Mouse (Mus musculus) embryonic facial prominence, embryonic 10.5 days (tissue): Measurements from ENCODE around the gene Olfr645. TPM values are rescaled to one million over a fixed set of nuclear protein-coding genes. Genes with fewer than 3 reads are reported as not detected.

ENCODE experiments used
- DNase-seq: peaks from one replicate; pipeline ENCODE4 v3.0.0-alpha.2; 2017; ENCODE audit warnings: low spot score
- H3K27ac ChIP-seq: fragments of 300-500 bp; sonication (generic); replicated peaks from 2 replicates; pipeline ENCODE4 v1.5.1; 2016; ENCODE audit warnings: mild to moderate bottlenecking
- H3K27me3 ChIP-seq: fragments of 300-500 bp; sonication (generic); replicated peaks from 2 replicates; pipeline ENCODE4 v1.6.1; 2016; ENCODE audit warnings: low read depth, mild to moderate bottlenecking; ENCODE audit not compliant: poor library complexity, severe bottlenecking
- H3K36me3 ChIP-seq: fragments of 300-500 bp; sonication (generic); replicated peaks from 2 replicates; pipeline ENCODE4 v1.6.1; 2016; ENCODE audit warnings: mild to moderate bottlenecking, moderate library complexity
- H3K4me1 ChIP-seq: fragments of 300-500 bp; sonication (generic); 2 replicates; pipeline ENCODE4 v1.6.1; 2016
- H3K4me3 ChIP-seq: fragments of 300-500 bp; sonication (generic); 2 replicates; pipeline ENCODE4 v1.5.1; 2016; ENCODE audit warnings: mild to moderate bottlenecking, moderate library complexity
- H3K9me3 ChIP-seq: fragments of 300-500 bp; sonication (generic); 2 replicates; pipeline ENCODE4 v1.6.1; 2016; ENCODE audit warnings: mild to moderate bottlenecking
- WGBS: fragments of 180-500 bp; shearing (Covaris S2); methylation state at CpG from one replicate; pipeline ENCODE4 v1.1.7; 2016; 5-methylcytosine and 5-hydroxymethylcytosine counted together
- polyA plus RNA-seq: library from polyadenylated mRNA; unstranded; fragments of >200 nt; fragmentation: Nextera tagmentation; extraction: Ambion mirVana; gene quantifications from 2 replicates; pipeline ENCODE4 v1.2.1, GENCODE M21; 2016

The Olfr645 gene
- polyA plus RNA-seq, result not detected in 2 replicates

DNA sequence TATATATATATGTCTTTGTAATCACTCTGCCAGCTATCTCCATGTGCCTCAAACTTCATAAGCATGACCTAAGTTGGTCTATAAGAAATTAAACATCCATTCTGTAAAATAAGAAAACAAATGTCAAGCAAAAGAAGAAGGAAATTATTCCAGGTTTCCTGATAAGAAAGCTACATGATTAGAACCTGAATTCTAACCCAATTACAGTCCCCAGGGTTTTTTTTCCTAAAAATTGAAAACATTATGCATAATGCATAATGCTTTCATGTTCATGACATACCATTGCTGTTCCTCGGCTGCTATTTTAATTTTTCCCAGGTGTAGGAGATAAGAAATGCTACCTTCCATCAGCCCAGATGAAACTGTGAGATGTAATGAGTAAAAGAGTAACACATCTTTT is at the start of gene Olfr645:
TSS of gene Olfr645 (minus strand) at position 101 of the 400 bp plus-strand sequence.
- no peak within 1 kb of the TSS for H3K4me3 ChIP-seq
- H3K27me3 ChIP-seq, result no peaks in the 10 kb centered on the region
- 74% methylated on average over 1 of the region's 1 CpGs for whole genome bisulfite sequencing
- no peak for DNase-seq
- no peaks in the 10 kb centered on the region for H3K36me3 ChIP-seq
- no peak within 1 kb of the TSS for H3K27ac ChIP-seq
- no peaks in the 10 kb centered on the region for H3K9me3 ChIP-seq
- no peaks in the 10 kb centered on the region for H3K4me1 ChIP-seq

- H3K36me3 ChIP-seq, result no peaks in the 10 kb centered on the region
- no peak within 1 kb of the TSS for H3K4me3 ChIP-seq
- no peak within 1 kb of the TSS for H3K27ac ChIP-seq
- WGBS, result 90% methylated on average over 5 of the region's 5 CpGs
- no peak for DNase-seq
- no peaks in the 10 kb centered on the region for H3K4me1 ChIP-seq
- H3K9me3 ChIP-seq, result 0 out of 2 replicates have a peak, but pooled peaks cover 10% of the 10 kb centered on the region
- no peaks in the 10 kb centered on the region for H3K27me3 ChIP-seq
Measured at GRCm38 (mm10) chr7:104129726-104130125, 44.5 kb upstream of the Olfr645 start, which contains the start of gene Ubqln5. Gene Ubqln5, minus strand, starts transcription at chr7:104129826.

DNA sequence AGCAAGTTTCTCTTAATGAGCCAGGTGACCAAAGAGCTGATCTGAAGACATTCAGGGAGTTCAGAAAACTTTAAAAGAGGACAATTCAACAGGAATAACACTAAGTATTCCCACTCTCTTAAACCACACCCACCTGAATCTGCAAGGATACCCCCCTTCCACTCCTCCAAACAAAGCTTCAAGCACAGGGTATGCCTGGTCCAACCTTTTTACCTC is 19.4 kb upstream of the Olfr645 start, which contains the start of gene Olfr646:
TSS of gene Olfr646 (plus strand) at position 117 of the 216 bp plus-strand sequence.
- DNase-seq, result no peak
- H3K27me3 ChIP-seq, result no peaks in the 10 kb centered on the region
- H3K4me1 ChIP-seq, result no peaks in the 10 kb centered on the region
- no peaks in the 10 kb centered on the region for H3K9me3 ChIP-seq
- no peak within 1 kb of the TSS for H3K4me3 ChIP-seq
- H3K27ac ChIP-seq, result no peak within 1 kb of the TSS
- H3K36me3 ChIP-seq, result no peaks in the 10 kb centered on the region

DNA sequence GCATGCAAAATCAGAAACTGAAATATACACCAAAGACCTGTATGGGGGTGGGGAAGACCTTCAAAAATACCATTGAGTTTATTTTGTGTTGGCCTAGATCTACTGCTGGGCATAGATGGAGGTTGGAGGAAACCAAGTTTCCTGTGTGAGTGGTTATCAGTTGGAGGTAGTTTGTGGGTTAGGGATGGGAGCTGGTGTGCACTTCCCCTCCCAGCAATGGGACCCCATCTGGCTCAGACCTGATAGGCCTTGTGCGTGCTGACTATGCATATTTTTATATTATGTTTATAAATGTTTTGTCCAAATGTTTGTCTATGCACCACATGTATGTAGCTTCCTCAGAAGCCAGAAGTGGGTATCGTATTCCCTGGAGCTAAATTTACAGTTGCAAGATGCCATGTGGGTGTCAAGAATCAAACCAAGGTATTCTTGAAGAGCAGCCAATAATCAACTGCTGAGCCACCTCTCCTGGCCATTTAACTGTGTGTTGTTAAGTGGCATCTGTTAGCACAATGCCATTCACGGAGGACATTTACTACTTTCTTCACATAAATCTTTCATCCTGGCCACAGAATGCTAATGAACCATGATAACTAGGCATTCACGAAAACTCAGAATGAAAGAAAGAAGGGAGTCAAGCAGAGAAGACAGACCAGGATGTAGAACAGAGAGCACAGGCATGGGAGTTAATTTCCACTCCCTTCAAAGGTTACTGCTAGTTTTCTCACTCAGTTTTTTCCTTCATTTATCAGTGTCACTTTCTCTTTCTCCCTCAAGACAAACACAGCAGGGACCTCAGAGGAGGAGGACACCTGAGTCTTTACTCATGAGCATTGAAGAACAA is 18.9 kb upstream of the Olfr645 start:
- Histone ChIP-seq H3K36me3 (no peaks in the 10 kb centered on the region), H3K27ac (no peak overlapping the region), H3K4me3 (no peak overlapping the region), H3K9me3 (no peaks in the 10 kb centered on the region), H3K4me1 (no peaks in the 10 kb centered on the region), H3K27me3 (no peaks in the 10 kb centered on the region)
- WGBS, result 81% methylated on average over 4 of the region's 4 CpGs
- DNase-seq, result no peak

GRCm38 (mm10) chr7:104071769-104072168 is 13.5 kb downstream of the Olfr645 start, which contains the start of gene Olfr644:
Gene Olfr644, minus strand, starts transcription at chr7:104071869.
- no peaks in the 10 kb centered on the region for H3K36me3 ChIP-seq
- WGBS, result 72% methylated on average over 2 of the region's 2 CpGs
- no peaks in the 10 kb centered on the region for H3K27me3 ChIP-seq
- no peaks in the 10 kb centered on the region for H3K4me1 ChIP-seq
- no peak within 1 kb of the TSS for H3K27ac ChIP-seq
- DNase-seq, result no peak
- H3K4me3 ChIP-seq, result no peak within 1 kb of the TSS
- no peaks in the 10 kb centered on the region for H3K9me3 ChIP-seq

- Histone ChIP-seq H3K4me1 (no peaks in the 10 kb centered on the region), H3K27ac (no peak within 1 kb of the TSS), H3K27me3 (no peaks in the 10 kb centered on the region), H3K4me3 (no peak within 1 kb of the TSS), H3K36me3 (no peaks in the 10 kb centered on the region), H3K9me3 (no peaks in the 10 kb centered on the region)
- no peak for DNase-seq
- 62% methylated on average over 2 of the region's 2 CpGs for WGBS
Measured at GRCm38 (mm10) chr7:104061345-104061744, 23.9 kb downstream of the Olfr645 start, which contains the start of gene 4930516K23Rik. Gene 4930516K23Rik, minus strand, starts transcription at chr7:104061445.

- Histone ChIP-seq H3K27me3 (no peaks in the 10 kb centered on the region), H3K36me3 (no peaks in the 10 kb centered on the region), H3K9me3 (no peaks in the 10 kb centered on the region), H3K4me1 (no peaks in the 10 kb centered on the region), H3K4me3 (no peak overlapping the region), H3K27ac (no peak overlapping the region)
- DNase-seq, result no peak
- 96% methylated on average over 1 of the region's 1 CpGs for WGBS
Measured at GRCm38 (mm10) chr7:104059215-104059614, 26.1 kb downstream of the Olfr645 start.

- H3K36me3 ChIP-seq, result no peaks in the 10 kb centered on the region
- no peak for DNase-seq
- no peaks in the 10 kb centered on the region for H3K9me3 ChIP-seq
- no peaks in the 10 kb centered on the region for H3K4me1 ChIP-seq
- no peak within 1 kb of the TSS for H3K27ac ChIP-seq
- no peaks in the 10 kb centered on the region for H3K27me3 ChIP-seq
- 86% methylated on average over 1 of the region's 1 CpGs for WGBS
- H3K4me3 ChIP-seq, result no peak within 1 kb of the TSS
Measured at GRCm38 (mm10) chr7:104052566-104052965, 32.7 kb downstream of the Olfr645 start, which contains the start of gene Olfr642. Gene Olfr642, minus strand, starts transcription at chr7:104052666.

DNA sequence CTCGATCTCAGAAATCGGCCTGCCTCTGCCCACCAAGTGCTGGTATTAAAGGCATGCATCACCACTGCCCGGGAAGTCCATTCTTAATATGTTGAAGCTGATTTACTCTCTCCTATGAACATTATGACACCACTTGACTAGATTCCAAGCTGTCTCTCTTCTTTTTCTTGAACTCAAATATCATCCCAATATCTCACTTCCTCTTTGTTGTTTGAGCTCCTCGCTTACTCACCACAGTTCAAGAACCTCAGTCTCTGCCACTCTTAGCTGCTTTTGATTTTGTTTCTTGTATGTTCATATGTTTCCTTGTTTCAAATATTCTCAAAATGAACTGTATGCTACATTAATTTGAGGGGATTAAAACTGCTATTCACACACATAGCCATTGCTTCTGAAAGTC is 34.5 kb downstream of the Olfr645 start:
- no peaks in the 10 kb centered on the region for H3K4me1 ChIP-seq
- H3K27ac ChIP-seq, result no peak overlapping the region
- H3K9me3 ChIP-seq, result no peaks in the 10 kb centered on the region
- no peak for DNase-seq
- H3K4me3 ChIP-seq, result no peak overlapping the region
- H3K36me3 ChIP-seq, result no peaks in the 10 kb centered on the region
- 88% methylated on average over 4 of the region's 4 CpGs for WGBS
- no peaks in the 10 kb centered on the region for H3K27me3 ChIP-seq

GRCm38 (mm10) chr7:104035145-104035544 is 50.1 kb downstream of the Olfr645 start, which contains the start of gene Olfr641:
Gene Olfr641, plus strand, starts transcription at chr7:104035445.
- Histone ChIP-seq H3K4me1 (no peaks in the 10 kb centered on the region), H3K27ac (no peak within 1 kb of the TSS), H3K4me3 (no peak within 1 kb of the TSS), H3K9me3 (no peaks in the 10 kb centered on the region), H3K36me3 (no peaks in the 10 kb centered on the region), H3K27me3 (no peaks in the 10 kb centered on the region)
- no peak for DNase-seq
- 75% methylated on average over 1 of the region's 1 CpGs for WGBS

Other genes starting within 250 kb of the Olfr645 start
- gene Hbb-bh2, start 244.9 kb downstream of the Olfr645 start, polyA plus RNA-seq, result 0.29 TPM in 1 of 2 replicates, not detected in the other
- gene Hbb-bh1, start 242.3 kb downstream of the Olfr645 start, polyA plus RNA-seq, result 2,995 and 3,161 TPM in 2 replicates
- 6,247 and 7,270 TPM in 2 replicates for gene Hbb-y, start 232.2 kb downstream of the Olfr645 start, polyA plus RNA-seq
- not detected in 2 replicates for gene Olfr66, start 199.2 kb downstream of the Olfr645 start, polyA plus RNA-seq
- gene Olfr64, start 191.0 kb downstream of the Olfr645 start, polyA plus RNA-seq, result not detected in 2 replicates
- gene Olfr65, start 182.0 kb downstream of the Olfr645 start, polyA plus RNA-seq, result not detected in 2 replicates
- gene Olfr631, start 156.6 kb downstream of the Olfr645 start, polyA plus RNA-seq, result not detected in 2 replicates
- gene Olfr632, start 151.1 kb downstream of the Olfr645 start, polyA plus RNA-seq, result not detected in 2 replicates
- 0.05 TPM in 1 of 2 replicates, not detected in the other for gene Olfr633, start 141.0 kb downstream of the Olfr645 start, polyA plus RNA-seq
- 0.02 TPM in 1 of 2 replicates, not detected in the other for gene Olfr635, start 114.3 kb downstream of the Olfr645 start, polyA plus RNA-seq
- gene Olfr638, start 86.7 kb downstream of the Olfr645 start, polyA plus RNA-seq, result not detected in 2 replicates
- gene Olfr639, start 68.2 kb downstream of the Olfr645 start, polyA plus RNA-seq, result 0.02 TPM in 1 of 2 replicates, not detected in the other
- gene Olfr640, start 59.9 kb downstream of the Olfr645 start, polyA plus RNA-seq, result not detected in 2 replicates
- gene Olfr641, start 50.0 kb downstream of the Olfr645 start, polyA plus RNA-seq, result not detected in 2 replicates
- not detected in 2 replicates for gene Olfr642, start 32.8 kb downstream of the Olfr645 start, polyA plus RNA-seq
- not detected in 2 replicates for gene 4930516K23Rik, start 24.0 kb downstream of the Olfr645 start, polyA plus RNA-seq
- gene Olfr644, start 13.6 kb downstream of the Olfr645 start, polyA plus RNA-seq, result not detected in 2 replicates
- not detected in 2 replicates for gene Olfr646, start 19.4 kb upstream of the Olfr645 start, polyA plus RNA-seq
- gene Ubqln5, start 44.4 kb upstream of the Olfr645 start, polyA plus RNA-seq, result not detected in 2 replicates
- gene Olfr643, start 51.9 kb upstream of the Olfr645 start, polyA plus RNA-seq, result not detected in 2 replicates
- gene Ubqln3, start 57.8 kb upstream of the Olfr645 start, polyA plus RNA-seq, result not detected in 2 replicates
- not detected in 2 replicates for gene Ubqlnl, start 65.1 kb upstream of the Olfr645 start, polyA plus RNA-seq
- gene Olfm5, start 79.4 kb upstream of the Olfr645 start, polyA plus RNA-seq, result not detected in 2 replicates
- 0.30 and 0.36 TPM in 2 replicates for gene Olfr648, start 97.9 kb upstream of the Olfr645 start, polyA plus RNA-seq
- gene Olfr649, start 110.5 kb upstream of the Olfr645 start, polyA plus RNA-seq, result not detected in 2 replicates
- gene Trim6, start 133.3 kb upstream of the Olfr645 start, polyA plus RNA-seq, result 6.1 and 7.6 TPM in 2 replicates
- 0.54 and 0.69 TPM in 2 replicates for gene Trim34a, start 159.0 kb upstream of the Olfr645 start, polyA plus RNA-seq
- gene Trim5, start 202.6 kb upstream of the Olfr645 start, polyA plus RNA-seq, result 0.16 TPM in 1 of 2 replicates, not detected in the other
- gene Trim12a, start 230.0 kb upstream of the Olfr645 start, polyA plus RNA-seq, result 1.5 and 1.7 TPM in 2 replicates
- not detected in 2 replicates for gene Trim34b, start 244.0 kb upstream of the Olfr645 start, polyA plus RNA-seq